Mouse (Mus musculus): ENCODE measurements around the gene Adi1.

Gene Adi1

GRCm38 (mm10) chr12:28694776-28695175 is 19.7 kb downstream of the Adi1 start:
- DNase-seq, result no peak

GRCm38 (mm10) chr12:28697821-28698595 is 23.0 kb downstream of the Adi1 start:
- DNase-seq, result peak; percentile 51

DNA sequence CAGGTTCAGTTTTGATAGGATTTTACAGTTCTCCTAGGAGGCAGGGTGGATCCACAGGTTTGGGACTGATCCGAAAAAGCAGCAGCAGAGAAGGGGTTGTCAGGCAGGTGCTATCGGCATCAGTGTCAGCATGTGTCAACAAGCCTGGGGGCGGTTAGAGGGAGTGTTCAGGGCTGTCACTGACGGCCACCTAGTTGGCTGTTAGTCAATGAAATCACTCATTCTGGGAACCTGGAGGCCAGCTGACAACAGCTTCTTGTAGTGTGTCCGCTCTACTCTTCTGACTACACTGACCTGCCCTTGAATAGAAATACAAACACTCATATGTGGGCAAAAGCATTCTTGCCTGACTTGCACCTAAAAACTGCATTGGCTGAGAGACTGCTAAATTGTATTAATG is 24.1 kb downstream of the Adi1 start:
- no peak for DNase-seq

- DNase-seq, result peak; percentile 78
Observed at GRCm38 (mm10) chr12:28699656-28700055, 24.6 kb downstream of the Adi1 start.

DNA sequence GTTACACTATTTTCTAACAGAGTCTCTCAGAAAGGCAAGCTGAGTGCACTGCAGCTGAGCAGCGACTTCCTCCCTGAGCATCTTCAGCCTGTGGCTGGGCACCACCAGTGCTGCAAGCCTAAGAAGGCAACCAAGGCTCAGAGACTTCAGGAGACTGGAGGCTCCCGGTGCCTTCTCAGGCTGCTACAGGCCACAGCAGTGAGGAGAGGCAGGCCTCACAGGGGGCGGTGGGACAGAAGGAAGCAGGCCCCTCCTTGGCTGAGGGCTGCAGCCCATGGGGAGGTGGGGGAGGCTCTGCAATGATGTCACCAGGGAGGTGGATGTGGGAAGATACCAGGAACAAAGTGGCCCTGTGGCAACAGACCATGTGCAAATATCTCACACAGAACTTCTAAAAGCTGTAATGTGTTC is 25.1 kb downstream of the Adi1 start:
- peak; percentile 29 for DNase-seq

GRCm38 (mm10) chr12:28700561-28701025 is 25.6 kb downstream of the Adi1 start:
- peak; percentile 69 for DNase-seq

DNA sequence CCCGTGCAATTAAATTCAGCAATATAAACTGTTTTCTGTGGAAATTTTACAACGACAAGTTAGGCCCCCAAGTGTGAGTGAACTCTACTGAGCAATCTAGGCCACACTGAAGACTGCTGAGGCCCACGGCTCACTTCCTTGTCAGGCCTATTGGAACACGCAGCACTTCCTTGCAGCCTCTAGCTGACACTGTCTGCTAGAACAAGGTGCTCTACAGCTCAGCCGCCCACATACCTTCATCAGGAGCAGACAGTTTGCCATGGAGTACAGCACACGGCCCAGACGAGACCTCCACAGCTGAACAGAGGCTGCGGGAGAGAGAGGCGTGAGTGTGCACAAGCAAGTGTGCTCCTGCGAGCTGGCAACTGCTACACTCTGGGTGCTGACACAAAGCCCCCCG is 26.3 kb downstream of the Adi1 start:
- no peak for DNase-seq

DNA sequence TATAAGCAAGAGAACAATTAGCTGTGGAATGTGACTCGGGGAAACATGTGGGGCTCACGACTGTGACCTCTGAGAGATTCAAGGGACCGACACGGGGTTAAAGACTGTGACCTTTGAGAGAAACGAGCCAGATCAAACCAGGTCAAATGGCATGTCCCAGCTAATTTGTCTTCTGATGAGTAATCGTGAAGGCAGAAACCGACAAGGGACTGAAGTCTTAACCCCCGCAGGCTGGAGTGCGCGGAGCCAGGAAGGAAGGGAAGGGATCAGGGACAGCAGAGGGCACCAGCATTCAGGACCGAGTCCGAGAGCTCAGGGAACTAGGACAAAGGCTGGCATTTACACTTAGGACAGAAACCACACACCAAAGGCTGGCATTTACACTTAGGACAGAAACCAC is 29.4 kb downstream of the Adi1 start:
- DNase-seq, result no peak

GRCm38 (mm10) chr12:28705204-28705603 is 30.2 kb downstream of the Adi1 start:
- DNase-seq, result no peak

- no peak for DNase-seq
Observed at GRCm38 (mm10) chr12:28708154-28708553, 33.1 kb downstream of the Adi1 start.

DNA sequence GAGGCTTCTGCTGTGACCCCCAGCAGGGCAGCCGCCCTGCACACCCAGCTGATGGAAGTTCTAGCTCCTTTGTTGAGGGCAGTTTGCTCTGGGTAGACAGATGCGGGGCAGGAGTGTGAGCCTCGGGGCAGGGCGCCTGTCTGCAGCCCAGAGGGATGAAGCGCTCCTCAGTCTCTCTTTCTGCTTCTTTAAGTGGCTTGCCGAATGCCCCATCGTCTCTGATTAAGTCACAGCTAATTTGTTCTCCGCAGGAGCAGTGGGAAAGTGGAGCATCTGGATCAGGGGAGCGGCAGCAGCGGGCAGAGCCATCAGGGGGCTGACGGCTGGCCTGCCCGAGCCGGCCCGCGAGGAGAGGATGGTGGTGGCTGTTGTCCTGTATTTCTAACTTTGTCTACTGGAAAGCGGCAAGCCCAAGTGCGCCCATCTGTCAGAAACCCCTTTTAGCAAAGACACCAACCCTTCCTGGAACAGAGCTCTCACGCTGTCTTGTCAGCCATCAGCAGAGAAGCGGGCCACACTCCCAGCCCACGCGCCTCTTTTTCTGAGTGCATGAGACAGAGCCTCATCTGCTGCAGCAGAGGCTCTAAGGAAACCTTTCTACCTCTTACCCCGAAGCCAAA is 35.6 kb downstream of the Adi1 start:
- DNase-seq, result peak; percentile 41

GRCm38 (mm10) chr12:28714822-28715632 is 40.0 kb downstream of the Adi1 start:
- no peak for DNase-seq

GRCm38 (mm10) chr12:28717066-28717465 is 42.0 kb downstream of the Adi1 start:
- no peak for DNase-seq

GRCm38 (mm10) chr12:28718106-28718505 is 43.1 kb downstream of the Adi1 start:
- no peak for DNase-seq

GRCm38 (mm10) chr12:28724366-28724765 is 49.3 kb downstream of the Adi1 start:
- DNase-seq, result no peak

- DNase-seq, result no peak
Observed at GRCm38 (mm10) chr12:28726204-28726603, 51.2 kb downstream of the Adi1 start.

- DNase-seq, result no peak
Observed at GRCm38 (mm10) chr12:28727061-28727460, 52.0 kb downstream of the Adi1 start.

Data from right cerebral cortex, postnatal 4 days (tissue).